Mouse (Mus musculus): ENCODE measurements around the gene Rab3gap2. TPM values are rescaled to one million over a fixed set of nuclear protein-coding genes. Genes with fewer than 3 reads are reported as not detected.

The Rab3gap2 gene
- total and polyA plus RNA-seq, 2 experiments from 2014 or later, result 19.7 to 34.4 TPM

- no peak for ATAC-seq
- Histone ChIP-seq H3K4me2 (ENCODE audit: low read depth, low read length) (peak overlapping the region; percentile 87), H3K36me3 (ENCODE audit: insufficient read depth, low read length) (no peaks in the 10 kb centered on the region), H3K9me3 (ENCODE audit: low read length) (no peaks in the 10 kb centered on the region), H3K4me1 (ENCODE audit: insufficient read depth, low read length) (peaks cover 5% of the 10 kb centered on the region; the same call in 1 of the 2 replicates), H3K27me3 (ENCODE audit: insufficient read depth, low read length) (no peaks in the 10 kb centered on the region), H3K9ac (replicated peaks; ENCODE audit: low read length) (peak overlapping the region; percentile 95), H3K27ac (peak overlapping the region; percentile 74), H3K4me3 (ENCODE audit: low read length) (peak overlapping the region; percentile 97)
- TF ChIP-seq CTCF (IDR thresholded peaks at IDR 0.05; ENCODE audit: low read depth), result no peak
- DNase-seq (ENCODE audit: low spot score), result peak; percentile 43
- WGBS, result 5% methylated on average over 23 of the region's 23 CpGs
Measured at GRCm38 (mm10) chr1:185203196-185203908, 565 bp upstream of the Rab3gap2 start.

GRCm38 (mm10) chr1:185205090-185205489 lies 1.2 kb downstream of the Rab3gap2 start:
- Histone ChIP-seq H3K4me1 (ENCODE audit: insufficient read depth, low read length) (peaks cover 5% of the 10 kb centered on the region; the same call in 1 of the 2 replicates), H3K4me3 (ENCODE audit: low read length) (peak overlapping the region; percentile 97), H3K27ac (no peak overlapping the region), H3K36me3 (ENCODE audit: insufficient read depth, low read length) (no peaks in the 10 kb centered on the region), H3K4me2 (ENCODE audit: low read depth, low read length) (peak overlapping the region; percentile 87), H3K27me3 (ENCODE audit: insufficient read depth, low read length) (no peaks in the 10 kb centered on the region), H3K9me3 (ENCODE audit: low read length) (no peaks in the 10 kb centered on the region), H3K9ac (replicated peaks; ENCODE audit: low read length) (no peak overlapping the region)
- 72% methylated on average over 8 of the region's 8 CpGs for WGBS
- no peak for TF ChIP-seq CTCF (IDR thresholded peaks at IDR 0.05; ENCODE audit: low read depth)
- DNase-seq (ENCODE audit: low spot score) (no peak), ATAC-seq (no peak)

GRCm38 (mm10) chr1:185207851-185208595 lies 4.1 kb downstream of the Rab3gap2 start:
- 91% methylated on average over 13 of the region's 13 CpGs for WGBS
- DNase-seq (ENCODE audit: low spot score) (no peak), ATAC-seq (no peak)
- peaks cover 3% of the 10 kb centered on the region; the same call in 1 of the 2 replicates for H3K4me1 ChIP-seq (ENCODE audit: insufficient read depth, low read length)
- no peak overlapping the region for H3K27ac ChIP-seq
- H3K4me3 ChIP-seq (ENCODE audit: low read length), result no peak overlapping the region
- no peaks in the 10 kb centered on the region for H3K36me3 ChIP-seq (ENCODE audit: insufficient read depth, low read length)
- no peaks in the 10 kb centered on the region for H3K9me3 ChIP-seq (ENCODE audit: low read length)
- H3K4me2 ChIP-seq (ENCODE audit: low read depth, low read length), result no peak overlapping the region
- no peak overlapping the region for H3K9ac ChIP-seq (replicated peaks; ENCODE audit: low read length)
- no peaks in the 10 kb centered on the region for H3K27me3 ChIP-seq (ENCODE audit: insufficient read depth, low read length)
- no peak for TF ChIP-seq CTCF (IDR thresholded peaks at IDR 0.05; ENCODE audit: low read depth)

GRCm38 (mm10) chr1:185208766-185209165 lies 4.8 kb downstream of the Rab3gap2 start:
- Histone ChIP-seq H3K4me3 (ENCODE audit: low read length) (no peak overlapping the region), H3K4me2 (ENCODE audit: low read depth, low read length) (no peak overlapping the region), H3K27ac (no peak overlapping the region), H3K36me3 (ENCODE audit: insufficient read depth, low read length) (no peaks in the 10 kb centered on the region), H3K27me3 (ENCODE audit: insufficient read depth, low read length) (no peaks in the 10 kb centered on the region), H3K9ac (replicated peaks; ENCODE audit: low read length) (no peak overlapping the region), H3K4me1 (ENCODE audit: insufficient read depth, low read length) (no peaks in the 10 kb centered on the region; the same call in 1 of the 2 replicates), H3K9me3 (ENCODE audit: low read length) (no peaks in the 10 kb centered on the region)
- no peak for ATAC-seq
- TF ChIP-seq CTCF (IDR thresholded peaks at IDR 0.05; ENCODE audit: low read depth), result no peak
- no peak for DNase-seq (ENCODE audit: low spot score)
- 90% methylated on average over 8 of the region's 8 CpGs for WGBS

- DNase-seq (ENCODE audit: low spot score), result no peak
- ATAC-seq, result peak; percentile 43; the same call in 1 of the 2 replicates
- H3K27ac ChIP-seq, result no peak overlapping the region
Measured at GRCm38 (mm10) chr1:185209641-185210176, 5.8 kb downstream of the Rab3gap2 start.

GRCm38 (mm10) chr1:185216360-185216759 lies 12.4 kb downstream of the Rab3gap2 start:
- no peak for TF ChIP-seq CTCF (IDR thresholded peaks at IDR 0.05; ENCODE audit: low read depth)
- no peak overlapping the region for H3K27ac ChIP-seq
- ATAC-seq (no peak), DNase-seq (ENCODE audit: low spot score) (no peak)
- WGBS, result 60% methylated on average over 5 of the region's 5 CpGs
- no peaks in the 10 kb centered on the region for H3K27me3 ChIP-seq (ENCODE audit: insufficient read depth, low read length)
- no peak overlapping the region for H3K4me3 ChIP-seq (ENCODE audit: low read length)
- no peak overlapping the region for H3K4me2 ChIP-seq (ENCODE audit: low read depth, low read length)
- no peaks in the 10 kb centered on the region for H3K4me1 ChIP-seq (ENCODE audit: insufficient read depth, low read length)
- no peaks in the 10 kb centered on the region for H3K36me3 ChIP-seq (ENCODE audit: insufficient read depth, low read length)
- no peaks in the 10 kb centered on the region for H3K9me3 ChIP-seq (ENCODE audit: low read length)
- H3K9ac ChIP-seq (replicated peaks; ENCODE audit: low read length), result no peak overlapping the region

More at GRCm38 (mm10) chr1:185209641-185210176, 5.8 kb downstream of the Rab3gap2 start:
- H3K9ac ChIP-seq (replicated peaks; ENCODE audit: low read length), result no peak overlapping the region
- no peaks in the 10 kb centered on the region for H3K36me3 ChIP-seq (ENCODE audit: insufficient read depth, low read length)
- H3K9me3 ChIP-seq (ENCODE audit: low read length), result no peaks in the 10 kb centered on the region
- no peaks in the 10 kb centered on the region for H3K4me1 ChIP-seq (ENCODE audit: insufficient read depth, low read length)
- TF ChIP-seq CTCF (IDR thresholded peaks at IDR 0.05; ENCODE audit: low read depth), result no peak
- 48% methylated on average over 8 of the region's 8 CpGs for WGBS
- H3K4me2 ChIP-seq (ENCODE audit: low read depth, low read length), result no peak overlapping the region
- H3K4me3 ChIP-seq (ENCODE audit: low read length), result no peak overlapping the region
- H3K27me3 ChIP-seq (ENCODE audit: insufficient read depth, low read length), result no peaks in the 10 kb centered on the region

All from hindbrain, postnatal 0 days (tissue).